Mouse (Mus musculus) testis, adult 2 months (tissue): ENCODE results near the gene Nell2.

Source experiments
- CTCF ChIP-seq: fragments of 200-500 bp; IDR thresholded peaks from 2 replicates; pipeline ENCODE4 v1.5.1; 2012; ENCODE audit warnings: low read depth, mild to moderate bottlenecking, inconsistent platforms, low read length, moderate library complexity; ENCODE audit not compliant: control insufficient read depth, insufficient read depth, insufficient replicate concordance
- POLR2A ChIP-seq: fragments of 200-500 bp; IDR thresholded peaks from 2 replicates; pipeline ENCODE4 v1.6.1; 2012; ENCODE audit warnings: low read depth, mild to moderate bottlenecking, inconsistent platforms, low read length, moderate library complexity; ENCODE audit not compliant: control insufficient read depth

DNA sequence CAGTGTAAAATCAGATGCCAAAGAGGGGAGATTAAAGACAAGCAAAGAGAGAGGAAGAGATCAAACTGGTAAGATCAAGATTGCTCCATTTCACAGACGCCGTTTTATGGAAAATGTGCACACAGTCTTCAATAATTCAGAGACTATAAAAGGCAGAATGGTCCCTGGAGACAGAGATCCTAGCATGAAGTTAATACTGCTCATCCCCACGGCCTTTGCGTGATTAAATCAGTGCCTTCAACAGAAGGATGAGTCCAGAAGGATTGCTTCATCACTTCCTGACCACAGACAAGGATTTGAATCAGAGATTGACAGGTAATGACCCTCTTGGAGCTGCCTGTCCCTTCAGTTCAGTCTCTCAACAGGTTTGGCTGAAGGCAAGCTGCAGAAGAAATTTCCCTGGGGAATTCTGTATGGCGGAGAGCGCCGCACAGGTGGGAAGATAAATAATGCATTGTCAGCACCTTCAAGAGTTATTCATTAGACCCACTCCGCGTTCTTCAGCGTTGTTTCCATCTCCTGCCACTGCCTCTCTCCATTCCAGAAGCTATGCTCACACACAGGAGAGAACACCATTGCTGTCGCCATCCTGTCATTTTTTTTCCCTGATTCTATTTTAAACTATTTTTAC lies 118.0 kb downstream of the Nell2 start:
- no peak for TF ChIP-seq CTCF
- TF ChIP-seq POLR2A: no peak
